Mouse (Mus musculus) E14TG2a.4 (cell line): ENCODE data around the gene Kcna5.
A peak's percentile ranks its signal among the peaks of the same experiment; 100 is the strongest.

Experiments
- H3K27me3 ChIP-seq: 2 replicates; pipeline ENCODE4 v1.6.1; 2014; ENCODE audit warnings: low read length, control low read depth; ENCODE audit not compliant: insufficient read depth
- H3K36me3 ChIP-seq: 2 replicates; pipeline ENCODE4 v1.6.1; 2014; ENCODE audit warnings: low read length, control low read depth; ENCODE audit not compliant: insufficient read depth
- H3K4me1 ChIP-seq: replicated peaks from 2 replicates; pipeline ENCODE4 v1.6.1; 2014; ENCODE audit warnings: low read depth, low read length, control low read depth
- H3K4me3 ChIP-seq: replicated peaks from 2 replicates; pipeline ENCODE4 v1.5.1; 2014; ENCODE audit warnings: mild to moderate bottlenecking, low read length
- H3K9me3 ChIP-seq: 2 replicates; pipeline ENCODE4 v1.6.1; 2014; ENCODE audit warnings: low read length, control low read depth
- CTCF ChIP-seq: conservative IDR thresholded peaks from 2 replicates; pipeline ENCODE4 v1.5.1; 2014; ENCODE audit warnings: low read length
- NANOG ChIP-seq: IDR thresholded peaks from 2 replicates; pipeline ENCODE4 v1.6.1; 2014; ENCODE audit warnings: borderline replicate concordance, low read length, mixed read lengths
- POU5F1 ChIP-seq: IDR thresholded peaks from 2 replicates; pipeline ENCODE4 v1.6.1; 2014; ENCODE audit warnings: low read length, borderline replicate concordance

Kcna5 gene

DNA sequence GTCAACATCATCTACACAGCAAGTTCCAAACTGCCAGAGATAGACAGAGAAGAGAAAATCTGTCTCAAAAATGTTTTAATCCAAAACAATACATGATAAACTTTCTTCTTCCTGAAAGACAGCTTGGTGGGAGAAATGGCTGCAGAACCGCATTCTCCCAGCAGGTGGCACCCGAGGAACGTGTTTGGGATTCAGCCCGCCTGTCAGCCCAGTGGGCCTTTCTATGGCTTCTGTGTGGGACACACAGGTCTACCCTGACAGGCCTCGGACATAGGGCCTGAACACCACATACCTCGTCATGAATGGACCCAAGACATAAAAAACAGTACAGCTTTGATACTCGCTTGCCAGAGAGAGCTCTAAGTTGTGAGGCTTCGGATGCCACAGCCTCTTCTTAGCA is 35.1 kb downstream of the Kcna5 start:
- Histone ChIP-seq H3K9me3 (no peaks in the 10 kb centered on the region; the same call in 1 of the 2 replicates), H3K27me3 (no peaks in the 10 kb centered on the region), H3K4me1 (peaks cover 9% of the 10 kb centered on the region), H3K4me3 (no peak overlapping the region), H3K36me3 (no peaks in the 10 kb centered on the region)
- no peak for TF ChIP-seq NANOG
- TF ChIP-seq CTCF, result peak; percentile 73
- no peak for TF ChIP-seq POU5F1

DNA sequence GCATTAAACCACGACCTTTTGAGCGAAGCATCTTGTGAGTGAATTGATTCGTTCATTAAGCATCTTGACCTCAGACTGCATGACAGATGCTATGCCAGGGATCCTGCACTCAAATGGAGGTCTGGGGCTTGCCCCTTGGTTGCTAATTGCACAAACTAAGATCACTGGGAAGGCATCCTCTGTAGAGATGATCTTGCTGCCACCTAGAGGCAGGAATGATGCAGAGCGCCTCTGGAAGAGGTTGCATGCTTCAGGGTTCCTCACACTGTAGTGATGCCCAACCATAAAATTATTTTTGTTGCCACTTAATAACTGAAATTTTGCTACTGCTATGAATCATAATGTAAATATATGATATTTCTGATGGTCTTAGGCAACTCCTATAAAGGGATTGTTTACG is 37.3 kb downstream of the Kcna5 start:
- H3K4me3 ChIP-seq, result no peak overlapping the region
- H3K9me3 ChIP-seq, result no peaks in the 10 kb centered on the region; the same call in 1 of the 2 replicates
- H3K36me3 ChIP-seq, result no peaks in the 10 kb centered on the region
- no peaks in the 10 kb centered on the region for H3K27me3 ChIP-seq
- TF ChIP-seq NANOG (no peak), POU5F1 (no peak), CTCF (peak; percentile 78)
- peaks cover 9% of the 10 kb centered on the region for H3K4me1 ChIP-seq

DNA sequence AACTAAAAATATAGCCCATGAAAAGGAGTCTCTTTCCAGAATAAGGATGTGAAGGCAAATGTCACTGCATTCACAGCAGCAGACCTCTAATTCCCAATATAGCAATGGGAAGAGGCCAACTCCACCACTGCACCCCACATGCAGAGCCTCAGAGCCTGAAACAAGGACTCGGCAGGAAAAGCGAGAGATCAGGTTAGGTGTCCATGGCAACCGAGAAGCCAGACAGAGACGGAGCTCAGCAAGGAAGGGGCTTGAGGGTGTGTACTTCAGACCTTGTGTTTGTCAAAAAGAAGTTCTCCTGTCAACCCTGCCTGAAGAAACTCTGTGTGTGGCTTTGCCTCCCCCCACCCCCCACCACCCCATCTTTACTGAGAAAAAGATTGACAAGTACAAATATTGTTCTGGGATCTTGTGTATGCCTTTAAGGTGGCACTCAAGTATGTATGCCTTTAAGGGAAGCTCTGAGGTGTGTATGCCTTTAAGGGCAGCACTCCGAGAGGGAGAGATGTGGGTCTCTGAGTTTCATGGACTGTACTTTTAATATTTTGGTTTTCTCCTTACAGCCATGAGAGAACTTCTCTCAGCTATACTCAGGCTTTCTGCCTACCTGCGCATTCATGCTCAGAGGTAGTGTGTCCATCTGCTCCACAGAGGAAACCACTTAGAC is 37.9 kb downstream of the Kcna5 start:
- TF ChIP-seq NANOG (no peak), POU5F1 (no peak), CTCF (no peak)
- no peaks in the 10 kb centered on the region for H3K27me3 ChIP-seq
- no peaks in the 10 kb centered on the region; the same call in 1 of the 2 replicates for H3K9me3 ChIP-seq
- no peak overlapping the region for H3K4me3 ChIP-seq
- peaks cover 9% of the 10 kb centered on the region for H3K4me1 ChIP-seq
- H3K36me3 ChIP-seq, result no peaks in the 10 kb centered on the region

DNA sequence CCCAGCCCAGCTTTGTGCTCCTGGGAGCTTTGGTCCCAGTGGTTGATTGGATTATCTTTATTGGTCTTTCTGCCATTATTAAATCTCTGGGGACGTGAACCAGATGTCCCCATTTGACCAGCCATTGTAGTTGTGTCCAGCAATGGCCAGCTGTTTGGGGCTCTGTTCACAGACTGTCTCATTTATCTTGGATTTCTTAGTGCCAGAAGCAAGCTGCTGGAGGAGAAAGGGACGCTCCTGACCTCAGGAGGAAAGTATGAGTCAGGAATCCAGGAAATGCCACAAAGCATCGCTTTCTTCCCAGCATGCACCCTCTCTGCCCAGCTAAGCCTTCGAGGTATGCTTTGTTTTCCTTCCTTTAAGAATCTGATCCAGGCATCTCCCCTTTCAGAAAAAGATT is 48.1 kb downstream of the Kcna5 start:
- Histone ChIP-seq H3K27me3 (no peaks in the 10 kb centered on the region), H3K4me1 (no peaks in the 10 kb centered on the region)
- TF ChIP-seq CTCF (no peak), POU5F1 (no peak), NANOG (no peak)

DNA sequence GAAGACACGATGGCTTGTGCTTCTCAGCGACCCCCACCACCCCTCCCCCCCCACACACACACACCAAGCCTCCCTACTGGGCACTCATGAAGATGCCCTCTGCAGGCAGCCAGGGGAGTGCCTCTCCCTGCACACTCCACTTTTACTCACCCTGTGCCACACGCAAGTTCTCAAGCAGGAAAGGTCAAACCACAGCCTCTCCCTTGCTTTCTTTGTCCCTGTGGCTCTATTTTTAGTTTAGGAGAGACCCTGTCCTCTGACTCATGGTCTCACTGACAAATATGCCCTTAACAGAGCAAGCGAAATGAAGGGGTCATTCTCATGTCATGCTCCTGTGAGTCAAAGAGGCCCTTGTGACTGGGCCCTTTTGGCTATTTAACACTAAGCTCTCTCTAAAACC is 50.3 kb downstream of the Kcna5 start:
- Histone ChIP-seq H3K4me3 (no peak overlapping the region), H3K27me3 (0 out of 2 replicates have a peak, but pooled peaks cover 3% of the 10 kb centered on the region), H3K4me1 (no peaks in the 10 kb centered on the region), H3K9me3 (no peaks in the 10 kb centered on the region), H3K36me3 (no peaks in the 10 kb centered on the region)
- no peak for TF ChIP-seq POU5F1
- TF ChIP-seq NANOG, result no peak

More for the DNA sequence above, 48.1 kb downstream of the Kcna5 start:
- no peaks in the 10 kb centered on the region for H3K36me3 ChIP-seq
- H3K4me3 ChIP-seq, result no peak overlapping the region
- H3K9me3 ChIP-seq, result no peaks in the 10 kb centered on the region

DNA sequence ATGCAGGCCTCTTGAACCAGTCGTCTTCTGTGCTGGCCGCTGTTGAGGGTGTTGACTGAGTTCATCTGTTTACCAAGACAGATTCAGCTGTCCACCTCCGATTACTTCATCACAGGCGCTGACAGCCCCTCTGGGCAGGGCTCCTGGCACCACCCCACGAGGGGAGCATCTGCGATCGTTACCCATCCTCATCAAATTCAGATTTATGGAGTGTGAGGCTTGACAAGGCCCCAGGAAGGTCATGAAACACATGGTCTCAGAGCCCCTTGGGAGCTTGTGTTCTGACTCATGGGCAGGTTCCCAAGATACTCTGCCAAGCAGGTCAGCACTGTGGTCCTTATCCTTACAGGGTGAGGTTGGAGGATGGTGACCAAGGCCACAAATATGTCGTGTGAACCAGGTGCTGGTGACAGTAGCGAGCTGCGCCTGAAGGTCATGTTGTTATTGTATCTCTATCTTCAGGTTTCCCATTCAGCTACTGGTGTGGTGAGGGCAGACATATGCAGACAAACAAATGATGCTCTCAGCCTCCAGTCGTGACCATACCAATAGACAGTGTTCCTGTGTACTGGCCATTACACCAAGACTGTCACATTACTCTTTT is 51.8 kb downstream of the Kcna5 start:
- no peak overlapping the region for H3K4me3 ChIP-seq
- H3K9me3 ChIP-seq, result no peaks in the 10 kb centered on the region
- H3K4me1 ChIP-seq, result no peaks in the 10 kb centered on the region
- H3K36me3 ChIP-seq, result no peaks in the 10 kb centered on the region
- 0 out of 2 replicates have a peak, but pooled peaks cover 6% of the 10 kb centered on the region for H3K27me3 ChIP-seq
- TF ChIP-seq POU5F1 (no peak), NANOG (no peak), CTCF (no peak)
